Mouse (Mus musculus) small intestine, adult 2 months (tissue): ENCODE results near the gene Ern1.

ENCODE experiments used
- CTCF ChIP-seq: fragments of 200-500 bp; IDR thresholded peaks from 2 replicates; pipeline ENCODE4 v1.5.1; 2012; ENCODE audit warnings: low read depth, mild to moderate bottlenecking, control low read depth, inconsistent platforms, low read length, moderate library complexity, mixed read lengths; ENCODE audit not compliant: insufficient replicate concordance, insufficient read length; ENCODE audit errors: extremely low read depth
- POLR2A ChIP-seq: fragments of 200-500 bp; IDR thresholded peaks from 2 replicates; pipeline ENCODE4 v1.6.1; 2012; ENCODE audit warnings: low read depth, mild to moderate bottlenecking, control low read depth, inconsistent platforms, low read length, moderate library complexity

DNA sequence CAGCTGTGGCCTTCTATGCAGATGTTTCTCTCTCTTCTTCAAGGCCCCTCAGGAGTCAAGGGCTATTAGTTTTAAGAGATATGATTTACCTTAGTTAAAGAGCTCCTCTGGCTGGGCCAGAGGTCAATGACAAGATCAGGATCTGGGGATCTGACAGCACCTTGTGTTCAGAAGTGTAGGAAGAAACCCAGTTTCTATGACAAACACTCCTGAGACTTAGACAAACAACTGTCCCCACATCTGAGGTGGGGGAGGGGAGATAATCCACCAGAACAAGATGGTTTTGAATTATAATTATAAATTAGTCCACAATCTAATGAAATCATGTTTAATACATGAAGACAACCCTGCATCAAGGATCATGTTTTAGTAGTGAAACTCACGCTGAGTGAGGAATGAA lies 8.9 kb downstream of the Ern1 start:
- no peak for TF ChIP-seq CTCF
- TF ChIP-seq POLR2A, result no peak
